Mouse (Mus musculus) embryonic facial prominence, embryonic 13.5 days (tissue): ENCODE results near the gene Plxna4. TPM values are rescaled to one million over a fixed set of nuclear protein-coding genes. Genes with fewer than 3 reads are reported as not detected.

Experiments used
- ATAC-seq: fragments of 200-750 bp; cut with Nextera tagmentation; 2 replicates; pipeline ENCODE4 v1.8.0; 2017; ENCODE audit warnings: low read depth; ENCODE audit not compliant: insufficient number of reproducible peaks, insufficient read depth, low FRiP score, low TSS enrichment
- H3K27ac ChIP-seq: fragments of 300-500 bp; sonication (generic); 2 replicates; pipeline ENCODE4 v1.5.1; 2015; ENCODE audit warnings: moderate library complexity, mild to moderate bottlenecking, inconsistent platforms
- H3K27me3 ChIP-seq: fragments of 300-500 bp; sonication (generic); 2 replicates; pipeline ENCODE4 v1.6.1; 2015; ENCODE audit warnings: mild to moderate bottlenecking, inconsistent platforms
- H3K36me3 ChIP-seq: fragments of 300-500 bp; sonication (generic); 2 replicates; pipeline ENCODE4 v1.6.1; 2015; ENCODE audit warnings: mild to moderate bottlenecking, inconsistent platforms
- H3K4me1 ChIP-seq: fragments of 300-500 bp; sonication (generic); 2 replicates; pipeline ENCODE4 v1.6.1; 2015; ENCODE audit warnings: inconsistent platforms
- H3K4me2 ChIP-seq: fragments of 300-500 bp; sonication (generic); 2 replicates; pipeline ENCODE4 v1.6.1; 2015; ENCODE audit warnings: moderate library complexity, mild to moderate bottlenecking, inconsistent platforms
- H3K4me3 ChIP-seq: fragments of 300-500 bp; sonication (generic); 2 replicates; pipeline ENCODE4 v1.5.1; 2015; ENCODE audit warnings: mild to moderate bottlenecking, inconsistent platforms
- H3K9ac ChIP-seq: fragments of 300-500 bp; sonication (generic); 2 replicates; pipeline ENCODE4 v1.6.1; 2015; ENCODE audit warnings: mild to moderate bottlenecking, inconsistent platforms
- H3K9me3 ChIP-seq: fragments of 300-500 bp; sonication (generic); 2 replicates; pipeline ENCODE4 v1.6.1; 2016; ENCODE audit warnings: inconsistent platforms
- WGBS: fragments of 180-500 bp; shearing (Covaris S2); methylation state at CpG from one replicate; pipeline ENCODE4 v1.1.7; 2015; ENCODE audit warnings: mixed read lengths; 5-methylcytosine and 5-hydroxymethylcytosine counted together
- polyA plus RNA-seq: library from polyadenylated mRNA; unstranded; fragments of >200 nt; fragmentation: Nextera tagmentation; extraction: Ambion mirVana; gene quantifications from 2 replicates; pipeline ENCODE4 v1.2.1, GENCODE M21; 2015

The Plxna4 gene
- polyA plus RNA-seq, 1 experiment from 2014 or later, result 4.0 TPM

GRCm38 (mm10) chr6:32300611-32301010 lies 287.4 kb downstream of the Plxna4 start:
- H3K4me3 ChIP-seq, result no peak overlapping the region
- 65% methylated on average over 2 of the region's 2 CpGs for WGBS
- no peak overlapping the region for H3K4me2 ChIP-seq
- no peaks in the 10 kb centered on the region for H3K36me3 ChIP-seq
- H3K9ac ChIP-seq, result no peak overlapping the region
- no peak for ATAC-seq
- no peaks in the 10 kb centered on the region for H3K27me3 ChIP-seq
- H3K27ac ChIP-seq, result no peak overlapping the region
- no peaks in the 10 kb centered on the region for H3K4me1 ChIP-seq
- H3K9me3 ChIP-seq, result no peaks in the 10 kb centered on the region

GRCm38 (mm10) chr6:32281457-32281856 lies 306.5 kb downstream of the Plxna4 start:
- Histone ChIP-seq H3K9me3 (no peaks in the 10 kb centered on the region), H3K4me2 (no peak overlapping the region), H3K4me1 (no peaks in the 10 kb centered on the region), H3K27me3 (no peaks in the 10 kb centered on the region), H3K27ac (no peak overlapping the region), H3K9ac (no peak overlapping the region), H3K36me3 (no peaks in the 10 kb centered on the region), H3K4me3 (no peak overlapping the region)
- ATAC-seq, result no peak

- H3K9ac ChIP-seq, result no peak overlapping the region
- no peaks in the 10 kb centered on the region for H3K4me1 ChIP-seq
- H3K27ac ChIP-seq, result no peak overlapping the region
- ATAC-seq, result no peak
- H3K4me2 ChIP-seq, result no peak overlapping the region
- H3K27me3 ChIP-seq, result no peaks in the 10 kb centered on the region
- no peaks in the 10 kb centered on the region for H3K9me3 ChIP-seq
- 44% methylated on average over 2 of the region's 2 CpGs for WGBS
- no peaks in the 10 kb centered on the region for H3K36me3 ChIP-seq
- H3K4me3 ChIP-seq, result no peak overlapping the region
Measured at GRCm38 (mm10) chr6:32280728-32281127, 307.3 kb downstream of the Plxna4 start.

GRCm38 (mm10) chr6:32271463-32271862 lies 316.5 kb downstream of the Plxna4 start:
- 78% methylated on average over 4 of the region's 4 CpGs for WGBS
- no peaks in the 10 kb centered on the region for H3K9me3 ChIP-seq
- H3K4me2 ChIP-seq, result no peak overlapping the region
- H3K9ac ChIP-seq, result no peak overlapping the region
- no peaks in the 10 kb centered on the region for H3K27me3 ChIP-seq
- H3K4me1 ChIP-seq, result no peaks in the 10 kb centered on the region
- H3K4me3 ChIP-seq, result no peak overlapping the region
- no peak for ATAC-seq
- no peak overlapping the region for H3K27ac ChIP-seq
- H3K36me3 ChIP-seq, result no peaks in the 10 kb centered on the region

- no peak overlapping the region for H3K4me3 ChIP-seq
- H3K36me3 ChIP-seq, result no peaks in the 10 kb centered on the region
- ATAC-seq, result no peak
- no peaks in the 10 kb centered on the region for H3K9me3 ChIP-seq
- 88% methylated on average over 7 of the region's 7 CpGs for WGBS
- H3K27ac ChIP-seq, result no peak overlapping the region
- no peak overlapping the region for H3K4me2 ChIP-seq
- no peaks in the 10 kb centered on the region for H3K27me3 ChIP-seq
- no peak overlapping the region for H3K9ac ChIP-seq
- peaks cover 10% of the 10 kb centered on the region for H3K4me1 ChIP-seq
Measured at GRCm38 (mm10) chr6:32266085-32266484, 321.9 kb downstream of the Plxna4 start.

GRCm38 (mm10) chr6:32261339-32261738 lies 326.7 kb downstream of the Plxna4 start:
- Histone ChIP-seq H3K27ac (no peak overlapping the region), H3K4me3 (no peak overlapping the region), H3K36me3 (no peaks in the 10 kb centered on the region), H3K9ac (no peak overlapping the region), H3K27me3 (no peaks in the 10 kb centered on the region), H3K4me2 (no peak overlapping the region), H3K4me1 (peaks cover 12% of the 10 kb centered on the region), H3K9me3 (no peaks in the 10 kb centered on the region)
- ATAC-seq, result no peak
- WGBS, result 28% methylated on average over 3 of the region's 3 CpGs

GRCm38 (mm10) chr6:32260341-32260740 lies 327.7 kb downstream of the Plxna4 start:
- no peaks in the 10 kb centered on the region for H3K36me3 ChIP-seq
- no peaks in the 10 kb centered on the region for H3K9me3 ChIP-seq
- H3K4me1 ChIP-seq, result peaks cover 12% of the 10 kb centered on the region
- no peak overlapping the region for H3K9ac ChIP-seq
- no peak for ATAC-seq
- H3K27ac ChIP-seq, result no peak overlapping the region
- no peaks in the 10 kb centered on the region for H3K27me3 ChIP-seq
- WGBS, result 81% methylated on average over 5 of the region's 5 CpGs
- H3K4me2 ChIP-seq, result no peak overlapping the region
- no peak overlapping the region for H3K4me3 ChIP-seq

GRCm38 (mm10) chr6:32255191-32255590 lies 332.8 kb downstream of the Plxna4 start:
- no peak overlapping the region for H3K9ac ChIP-seq
- ATAC-seq, result no peak
- no peak overlapping the region for H3K27ac ChIP-seq
- no peaks in the 10 kb centered on the region for H3K36me3 ChIP-seq
- H3K9me3 ChIP-seq, result no peaks in the 10 kb centered on the region
- no peaks in the 10 kb centered on the region for H3K27me3 ChIP-seq
- WGBS, result 28% methylated on average over 2 of the region's 2 CpGs
- no peak overlapping the region for H3K4me2 ChIP-seq
- H3K4me3 ChIP-seq, result no peak overlapping the region
- H3K4me1 ChIP-seq, result peaks cover 25% of the 10 kb centered on the region

- no peaks in the 10 kb centered on the region for H3K9me3 ChIP-seq
- H3K4me2 ChIP-seq, result no peak overlapping the region
- H3K4me1 ChIP-seq, result peaks cover 25% of the 10 kb centered on the region
- no peak for ATAC-seq
- no peaks in the 10 kb centered on the region for H3K27me3 ChIP-seq
- no peaks in the 10 kb centered on the region for H3K36me3 ChIP-seq
- no peak overlapping the region for H3K9ac ChIP-seq
- 73% methylated on average over 7 of the region's 7 CpGs for WGBS
- H3K27ac ChIP-seq, result no peak overlapping the region
- no peak overlapping the region for H3K4me3 ChIP-seq
Measured at GRCm38 (mm10) chr6:32252168-32252567, 335.8 kb downstream of the Plxna4 start.

GRCm38 (mm10) chr6:32251674-32252073 lies 336.3 kb downstream of the Plxna4 start:
- WGBS, result 42% methylated on average over 10 of the region's 10 CpGs
- Histone ChIP-seq H3K4me2 (peak overlapping the region; percentile 35), H3K27ac (no peak overlapping the region)

GRCm38 (mm10) chr6:32246036-32246435 lies 342.0 kb downstream of the Plxna4 start:
- Histone ChIP-seq H3K9me3 (no peaks in the 10 kb centered on the region), H3K27me3 (no peaks in the 10 kb centered on the region), H3K4me2 (no peak overlapping the region), H3K36me3 (no peaks in the 10 kb centered on the region), H3K4me3 (no peak overlapping the region), H3K9ac (no peak overlapping the region), H3K27ac (no peak overlapping the region), H3K4me1 (no peaks in the 10 kb centered on the region)
- 0 out of 2 replicates have a peak, but pooled peaks have one; percentile 67 for ATAC-seq
- 63% methylated on average over 6 of the region's 6 CpGs for WGBS

More at GRCm38 (mm10) chr6:32251674-32252073, 336.3 kb downstream of the Plxna4 start:
- H3K9ac ChIP-seq, result no peak overlapping the region
- no peaks in the 10 kb centered on the region for H3K27me3 ChIP-seq
- H3K4me1 ChIP-seq, result peaks cover 25% of the 10 kb centered on the region
- no peak for ATAC-seq
- H3K9me3 ChIP-seq, result no peaks in the 10 kb centered on the region
- H3K4me3 ChIP-seq, result no peak overlapping the region
- no peaks in the 10 kb centered on the region for H3K36me3 ChIP-seq

- H3K27ac ChIP-seq, result no peak overlapping the region
- 49% methylated on average over 2 of the region's 2 CpGs for WGBS
- H3K4me3 ChIP-seq, result no peak overlapping the region
- H3K9ac ChIP-seq, result no peak overlapping the region
- no peaks in the 10 kb centered on the region for H3K36me3 ChIP-seq
- no peaks in the 10 kb centered on the region for H3K9me3 ChIP-seq
- H3K4me1 ChIP-seq, result no peaks in the 10 kb centered on the region
- no peaks in the 10 kb centered on the region for H3K27me3 ChIP-seq
- H3K4me2 ChIP-seq, result no peak overlapping the region
- ATAC-seq, result no peak
Measured at GRCm38 (mm10) chr6:32243040-32243439, 345.0 kb downstream of the Plxna4 start.

- H3K4me1 ChIP-seq, result no peaks in the 10 kb centered on the region
- H3K27me3 ChIP-seq, result no peaks in the 10 kb centered on the region
- no peak overlapping the region for H3K27ac ChIP-seq
- H3K36me3 ChIP-seq, result no peaks in the 10 kb centered on the region
- no peak for ATAC-seq
- WGBS, result 72% methylated on average over 2 of the region's 2 CpGs
- H3K9me3 ChIP-seq, result no peaks in the 10 kb centered on the region
- H3K4me2 ChIP-seq, result no peak overlapping the region
- H3K9ac ChIP-seq, result no peak overlapping the region
- no peak overlapping the region for H3K4me3 ChIP-seq
Measured at GRCm38 (mm10) chr6:32231383-32231782, 356.6 kb downstream of the Plxna4 start.
